Mouse (Mus musculus) left cerebral cortex, postnatal 14 days (tissue): ENCODE data around the gene Rprml. TPM values are rescaled to one million over a fixed set of nuclear protein-coding genes. Genes with fewer than 3 reads are reported as not detected.

Experiments
- DNase-seq, 2 experiments: peaks; one replicate each; pipeline ENCODE4 v3.0.0; 2021 to 2022; ENCODE audit warnings: low spot score in 2 of 2, mixed read lengths in 1 of 2
- intact Hi-C: fragments of 180-260 bp; cut with DNase I; formaldehyde crosslinking; loops from one replicate; pipeline ENCODE4 v1.15.1; 2025
- total RNA-seq, 2 experiments: library from RNA; stranded (reverse); gene quantifications; 2 replicates each; pipeline ENCODE4 v1.2.3; 2021

Rprml gene
- total RNA-seq, 2 experiments from 2014 or later, result 114 to 120 TPM

DNA sequence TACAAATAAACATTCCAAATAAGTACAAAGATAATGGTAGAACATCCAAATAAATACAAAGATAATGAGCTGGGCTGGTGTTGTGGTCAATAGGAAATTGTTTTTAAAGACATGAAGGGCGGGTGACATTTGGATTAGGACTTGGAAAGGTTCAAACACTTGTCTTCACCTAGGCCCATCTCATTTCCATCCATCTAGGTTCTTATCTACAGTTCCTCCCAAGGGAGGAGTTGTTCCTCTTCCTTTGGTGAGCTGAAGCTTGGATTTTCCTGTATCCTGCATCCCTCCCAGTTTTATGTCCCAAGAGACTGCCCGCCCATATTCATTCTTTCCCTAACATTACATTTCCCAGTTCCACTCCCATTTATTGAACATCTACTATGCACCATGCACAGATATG lies 48.9 kb downstream of the Rprml start:
- no peak for DNase-seq
- intact Hi-C loops, result no loop called here

Other genes starting within 250 kb of the Rprml start
- gene Plekhm1, start 236.9 kb upstream of the Rprml start, total RNA-seq, result 10 to 100 TPM; 15.5 to 16.9 TPM
- not detected for gene Lrrc37a, start 145.0 kb upstream of the Rprml start, total RNA-seq
- gene Gm884, start 28.4 kb upstream of the Rprml start, total RNA-seq, result under 1 TPM in 1 of 2 experiments, not detected in 1; 0.04 TPM
- not detected for gene Lyzl6, start 10.7 kb upstream of the Rprml start, total RNA-seq
- 10 to 100 TPM; 70.9 to 77.0 TPM for gene Gosr2, start 48.3 kb downstream of the Rprml start, total RNA-seq
- under 1 TPM in 1 of 2 experiments, not detected in 1; 0.06 TPM for gene Wnt9b, start 100.3 kb downstream of the Rprml start, total RNA-seq
- gene Wnt3, start 124.6 kb downstream of the Rprml start, total RNA-seq, result under 1 TPM; 0.82 to 0.83 TPM